Mouse (Mus musculus): Measurements from ENCODE around the gene Hypk.

Hypk gene

DNA sequence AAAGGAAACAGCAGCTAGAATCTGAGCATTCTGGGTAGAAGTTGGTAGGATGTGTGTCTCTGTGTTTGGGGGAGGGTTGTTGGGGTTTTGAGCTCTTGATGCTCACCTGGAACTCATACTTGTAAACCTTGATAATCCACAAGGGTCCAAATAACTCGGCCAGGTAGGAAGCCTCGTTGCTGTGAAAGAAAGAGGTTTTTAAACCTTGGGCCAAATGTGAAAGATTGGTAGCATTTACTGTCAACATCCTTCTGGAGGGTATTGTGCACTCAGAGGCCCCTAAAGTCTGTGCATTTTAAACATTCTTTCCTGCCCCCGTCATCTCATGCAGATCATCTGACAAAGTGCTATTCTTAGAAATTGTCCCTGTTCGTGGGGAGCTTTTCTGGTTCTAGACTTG, at the start of gene Hypk:
Hypk (plus strand) TSS at position 301 of the 400 bp plus-strand sequence.
- DNase-seq: no peak

DNA sequence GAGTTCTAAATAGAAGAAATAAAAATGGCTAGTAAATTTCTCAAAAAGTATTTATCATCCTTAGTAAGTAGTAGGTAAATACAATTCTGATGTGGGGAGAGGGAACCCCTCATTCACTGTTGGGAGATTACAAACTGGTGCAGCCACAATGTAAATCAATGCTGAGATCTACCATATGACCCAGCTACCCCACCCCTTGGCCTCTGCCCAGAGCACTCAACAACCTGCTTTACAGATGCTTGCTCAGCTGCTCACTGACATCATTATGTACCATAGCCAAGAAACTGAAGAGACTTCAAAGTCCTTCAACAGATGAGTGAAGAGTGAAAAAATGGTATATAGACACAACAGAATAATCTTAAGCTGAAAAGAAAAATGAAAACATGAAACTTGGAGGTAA, 49.8 kb upstream of the Hypk start:
- no peak for DNase-seq

DNA sequence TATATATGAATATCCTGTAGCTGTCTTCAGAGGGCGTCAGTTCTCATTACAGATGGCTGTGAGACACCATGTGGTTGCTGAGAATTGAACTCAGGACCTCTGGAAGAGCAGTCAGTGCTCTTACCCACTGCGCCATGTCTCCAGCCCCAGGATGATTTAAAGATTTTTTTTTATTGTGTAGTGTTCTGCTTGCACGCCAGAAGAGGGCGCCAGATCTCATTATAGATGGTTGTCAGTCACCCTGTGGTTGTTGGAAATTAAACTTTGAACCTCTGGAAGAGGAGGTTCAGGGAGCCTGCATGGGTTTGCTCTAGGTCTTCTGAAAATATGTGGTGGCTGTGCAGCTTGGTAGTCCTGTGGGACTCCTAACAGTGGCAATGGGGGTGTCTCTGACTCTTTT, 44.9 kb upstream of the Hypk start:
- DNase-seq: peak; percentile 3 to 19

DNA sequence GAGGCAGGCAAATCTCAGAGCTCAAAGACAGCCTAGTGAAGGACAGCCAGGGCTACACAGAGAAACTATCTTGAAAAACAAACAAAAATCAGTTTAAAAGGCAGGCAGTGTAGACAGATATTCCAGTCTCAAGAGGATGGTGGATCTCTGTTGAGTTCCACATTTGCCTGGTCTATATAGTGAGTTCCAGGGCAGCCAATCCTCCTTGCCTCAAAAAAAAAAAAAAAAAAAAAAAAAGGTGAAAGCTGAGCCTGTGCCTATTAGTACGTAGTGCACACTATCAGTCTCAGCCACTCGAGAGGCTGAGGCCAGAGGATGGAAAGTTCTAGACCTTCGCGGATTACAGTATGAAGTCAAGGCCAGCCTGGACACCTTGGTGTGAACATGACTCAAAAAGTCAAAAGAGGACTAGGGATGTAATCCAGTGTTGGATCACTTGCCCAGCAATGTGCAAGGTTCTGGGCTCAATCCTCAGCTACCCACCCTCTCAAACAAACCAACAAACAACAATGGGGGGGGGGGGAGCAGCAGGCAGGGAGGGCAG, 40.2 kb upstream of the Hypk start:
- peak in 1 of 2 experiments; percentile 1 for DNase-seq

DNA sequence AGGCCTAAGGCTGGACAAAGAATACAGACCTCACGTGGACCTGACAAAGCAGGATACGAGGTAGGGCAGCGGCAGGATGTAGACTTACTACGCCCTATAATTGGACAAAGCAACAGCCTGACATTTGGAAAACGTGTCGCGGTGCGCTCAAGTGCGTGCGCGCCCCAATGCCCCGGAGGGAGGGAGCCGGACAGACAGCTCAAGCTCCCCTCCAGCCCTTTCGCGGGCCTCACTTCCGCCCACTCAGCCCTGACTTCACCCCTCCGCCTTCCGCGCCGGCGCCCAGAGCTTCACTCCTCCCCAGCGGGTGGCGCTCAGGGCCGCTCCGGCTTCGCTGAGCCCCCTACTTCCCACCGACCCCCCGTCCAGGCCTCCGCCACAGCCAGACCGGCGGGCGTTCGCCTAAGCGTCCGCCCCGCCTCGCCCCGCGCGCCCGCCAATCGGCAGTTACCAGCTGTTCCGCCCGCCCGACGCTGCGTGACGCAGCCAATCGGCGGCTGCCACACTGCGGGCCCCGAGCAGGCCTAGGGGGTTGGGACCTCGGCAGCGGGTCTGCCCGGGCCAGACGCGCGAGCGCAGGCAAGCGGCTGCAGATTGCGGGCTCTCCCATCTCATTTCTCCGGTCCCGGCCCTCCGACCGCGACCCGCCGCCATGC, 39.6 kb upstream of the Hypk start, which contains the start of the genes Pdia3 and Catsper2:
Pdia3 (plus strand) TSS at position 389 of the 656 bp plus-strand sequence.
Catsper2 (minus strand) TSS at position 406 of the 656 bp plus-strand sequence.
- peak; percentile 95 for DNase-seq

DNA sequence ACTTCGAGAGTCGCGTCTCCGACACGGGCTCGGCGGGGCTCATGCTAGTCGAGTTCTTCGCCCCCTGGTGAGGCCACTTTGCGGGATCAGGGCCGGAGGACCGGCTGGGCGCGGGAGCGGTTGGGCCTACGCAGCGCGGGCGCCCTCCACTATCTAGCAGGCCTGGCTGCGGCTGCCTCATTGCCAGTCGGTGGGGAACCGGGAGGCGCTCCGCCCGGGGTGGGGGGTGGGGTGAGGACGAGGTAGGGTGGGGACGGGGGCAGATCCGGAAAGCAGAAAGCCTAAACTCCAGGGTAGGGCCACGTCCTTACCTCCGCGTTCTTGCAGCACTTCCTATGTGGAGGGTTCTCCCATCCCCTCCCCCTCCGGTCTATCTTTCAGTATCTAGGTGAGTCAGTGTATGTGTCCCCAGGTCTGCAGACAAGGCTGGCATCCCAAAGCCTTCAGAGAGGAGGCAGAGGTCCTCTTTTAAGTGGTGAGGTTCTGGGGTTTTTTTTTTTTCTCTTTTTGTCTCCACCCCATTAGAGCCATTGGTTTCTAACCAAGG, 38.9 kb upstream of the Hypk start:
- DNase-seq: peak; percentile 40 to 51

DNA sequence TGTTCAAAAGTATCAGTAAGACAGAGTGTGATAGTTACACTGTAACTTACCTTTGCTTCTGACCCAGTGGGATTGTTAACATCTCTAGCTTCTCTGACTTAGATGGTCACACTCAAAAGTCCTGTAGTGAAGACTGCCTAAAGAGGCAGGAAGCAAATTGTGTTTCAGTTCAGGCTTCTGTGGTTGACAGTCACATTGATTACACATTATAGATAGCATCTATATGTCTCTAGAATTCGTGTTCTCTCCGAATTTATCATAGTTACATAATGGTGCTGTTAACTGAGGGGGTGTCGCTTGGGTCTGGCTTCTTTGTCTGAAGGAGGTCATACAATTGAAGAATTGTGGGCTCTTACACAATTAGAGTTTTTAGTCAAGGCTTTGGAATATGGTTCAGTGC, 38.0 kb upstream of the Hypk start:
- no peak for DNase-seq

DNA sequence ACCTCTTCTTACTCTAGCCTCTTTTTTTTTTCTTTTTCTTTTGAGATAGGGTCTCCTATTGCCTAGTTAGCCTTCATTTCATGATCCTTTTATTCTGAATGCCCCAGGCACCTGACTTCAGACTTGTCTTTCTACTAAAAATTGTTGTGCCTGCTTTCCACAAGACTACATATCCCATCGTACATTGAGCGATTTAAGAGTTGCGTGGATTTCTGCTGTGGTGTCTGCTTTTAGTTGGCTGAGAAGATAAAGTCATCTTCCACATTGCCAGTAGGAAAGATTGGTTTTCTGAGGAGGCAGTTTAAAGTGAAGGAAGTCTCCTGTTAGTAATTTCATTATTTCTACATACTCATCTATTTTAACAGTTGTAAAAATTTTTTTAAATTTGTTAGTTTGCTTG, 37.5 kb upstream of the Hypk start:
- no peak for DNase-seq

DNA sequence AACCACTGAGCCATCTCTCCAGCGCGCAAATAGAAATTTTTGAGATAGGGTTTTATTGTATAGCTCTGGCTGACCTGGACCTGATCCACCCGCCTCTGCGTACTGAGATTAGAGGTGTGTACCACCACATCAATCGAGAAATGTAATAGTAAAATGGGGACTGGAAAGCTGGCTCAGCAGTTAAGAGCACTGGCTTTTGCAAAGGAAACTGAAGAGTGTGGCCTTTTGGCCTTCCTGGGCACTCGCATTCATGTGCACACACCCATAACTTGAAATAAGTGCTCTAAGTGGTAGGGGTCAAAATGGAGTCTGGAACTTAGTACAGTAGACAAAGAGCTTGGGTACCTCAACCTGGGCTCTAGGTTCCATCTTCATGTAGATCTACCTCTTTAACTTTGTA, 36.7 kb upstream of the Hypk start:
- DNase-seq: no peak

DNA sequence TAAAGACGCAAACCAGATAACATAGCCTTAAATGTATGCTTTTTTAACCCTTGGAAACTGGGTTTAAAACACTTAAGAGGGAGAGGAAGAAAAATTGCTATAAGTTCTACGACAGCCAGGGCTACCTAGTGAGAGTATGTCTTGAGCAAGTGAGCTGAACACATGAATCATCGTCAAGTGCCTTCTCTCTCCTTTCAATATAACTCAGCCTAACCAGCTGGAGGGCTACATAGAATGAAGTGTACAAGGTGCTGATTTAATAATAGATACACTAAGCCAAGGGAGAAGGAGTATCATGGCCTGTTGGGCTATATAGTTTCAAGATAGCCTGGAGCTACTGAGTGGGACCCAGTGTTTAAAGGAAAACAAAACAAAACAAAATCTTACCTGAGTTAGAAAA, 34.6 kb upstream of the Hypk start:
- DNase-seq: no peak

DNA sequence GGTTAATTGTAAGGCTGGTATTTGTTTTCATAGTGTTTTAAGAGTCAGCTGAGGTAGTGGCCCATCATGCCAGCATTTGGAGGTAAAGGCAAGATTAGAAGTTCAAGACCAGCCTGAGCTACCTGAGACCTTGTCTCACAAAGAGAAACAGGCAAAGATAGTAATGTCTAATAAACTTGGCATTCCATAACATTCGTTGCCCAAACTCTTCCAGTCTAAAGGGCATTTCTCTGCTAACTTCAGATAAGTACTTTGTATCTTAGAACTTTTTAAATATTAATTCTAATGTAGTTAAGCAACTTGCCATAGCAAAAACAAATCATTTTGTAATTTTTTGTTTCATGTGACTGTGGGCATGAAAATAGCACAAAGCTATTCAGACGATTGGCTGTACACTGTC, 29.9 kb upstream of the Hypk start:
- DNase-seq: no peak

DNA sequence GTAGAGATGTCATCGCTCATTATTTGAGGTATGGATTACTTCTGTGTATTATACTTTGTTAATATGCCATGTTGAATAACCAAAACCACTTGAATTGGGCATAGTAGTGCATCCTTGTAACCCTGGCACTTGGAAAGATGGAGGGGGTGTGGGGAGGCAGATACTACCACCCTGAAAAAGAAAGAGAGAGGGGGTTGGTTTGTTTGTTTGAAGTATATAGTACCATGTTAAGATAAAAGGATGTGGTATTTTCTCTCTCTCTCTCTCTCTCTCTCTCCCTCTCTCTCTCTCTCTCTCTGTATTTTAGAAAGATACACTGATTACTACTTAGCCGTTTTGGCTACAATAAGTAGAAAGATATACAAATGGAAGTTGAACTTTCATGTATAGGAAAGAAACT, 27.2 kb upstream of the Hypk start:
- no peak for DNase-seq

DNA sequence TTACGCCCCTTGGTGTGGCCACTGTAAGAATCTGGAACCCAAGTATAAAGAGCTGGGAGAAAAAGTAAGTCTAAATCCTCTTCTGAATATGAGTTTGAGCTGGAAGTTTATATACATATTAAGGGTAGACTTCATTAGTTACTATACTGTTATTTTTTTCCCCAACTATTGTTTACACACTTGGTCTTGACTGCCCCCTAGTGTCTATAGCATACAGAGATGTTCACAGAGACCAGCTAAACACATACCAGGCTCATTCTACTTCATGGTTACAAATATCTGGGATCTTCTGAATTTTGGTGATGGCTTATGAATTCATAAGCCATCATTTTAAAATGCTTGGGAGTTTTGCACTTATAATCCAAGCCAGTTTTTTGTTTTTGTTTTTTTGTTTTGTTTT, 18.2 kb upstream of the Hypk start:
- no peak for DNase-seq

DNA sequence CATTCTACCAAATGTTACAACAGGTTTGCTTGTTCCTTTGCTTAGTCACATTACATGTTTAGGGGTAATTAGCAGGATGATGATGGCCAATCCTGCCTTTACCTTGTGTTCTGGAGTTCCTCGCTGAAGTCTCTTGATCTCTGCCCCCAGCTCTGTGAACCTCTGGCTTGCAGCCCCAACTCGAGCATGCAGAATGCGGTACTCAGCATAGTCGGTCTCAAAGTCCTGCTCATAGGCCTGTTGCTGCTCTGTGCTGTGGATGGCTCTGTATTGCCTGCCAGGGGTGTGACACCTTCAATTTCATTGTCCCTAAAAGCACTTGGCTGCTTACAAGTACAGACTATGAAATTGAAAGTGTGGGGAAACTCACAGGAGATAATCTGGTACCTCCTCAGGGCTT, 13.3 kb upstream of the Hypk start:
- DNase-seq: no peak

DNA sequence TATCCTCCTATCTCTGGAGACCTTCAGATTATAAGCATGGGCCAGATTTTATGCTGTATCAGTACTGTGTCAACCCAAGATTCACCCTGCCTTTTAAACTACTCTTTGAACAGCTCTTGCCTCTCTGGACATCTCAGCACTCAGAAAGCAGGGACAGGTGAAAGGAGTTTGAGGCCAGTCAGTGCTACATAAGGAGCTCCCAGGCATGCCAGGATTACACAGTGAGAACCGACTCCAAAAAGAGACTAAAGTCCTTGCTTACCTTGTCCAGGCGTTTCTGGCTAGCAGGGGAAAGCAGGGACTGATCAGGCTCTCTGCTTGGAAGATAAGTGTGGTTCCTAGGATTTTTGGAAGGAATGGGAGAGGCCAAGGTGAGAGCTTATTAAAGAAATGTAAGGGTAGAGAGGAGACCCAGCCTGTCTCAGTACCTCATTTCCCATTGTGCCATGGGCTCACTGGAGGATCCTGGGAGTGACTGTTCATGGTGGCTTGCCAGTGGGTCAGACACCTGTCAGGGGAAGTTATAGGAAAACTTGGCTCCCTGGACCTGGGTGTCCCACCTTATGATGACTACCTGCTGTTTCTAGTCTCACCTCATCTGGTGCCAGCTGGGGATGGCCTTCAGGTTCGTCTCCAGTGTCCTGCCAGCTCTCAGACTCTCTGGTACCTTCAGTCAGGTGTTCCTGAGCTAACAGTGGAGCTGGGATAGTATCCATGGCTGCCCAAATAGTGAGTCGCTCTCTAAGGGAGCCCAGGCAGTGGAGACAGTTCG, 12.1 kb upstream of the Hypk start:
- DNase-seq: no peak

DNA sequence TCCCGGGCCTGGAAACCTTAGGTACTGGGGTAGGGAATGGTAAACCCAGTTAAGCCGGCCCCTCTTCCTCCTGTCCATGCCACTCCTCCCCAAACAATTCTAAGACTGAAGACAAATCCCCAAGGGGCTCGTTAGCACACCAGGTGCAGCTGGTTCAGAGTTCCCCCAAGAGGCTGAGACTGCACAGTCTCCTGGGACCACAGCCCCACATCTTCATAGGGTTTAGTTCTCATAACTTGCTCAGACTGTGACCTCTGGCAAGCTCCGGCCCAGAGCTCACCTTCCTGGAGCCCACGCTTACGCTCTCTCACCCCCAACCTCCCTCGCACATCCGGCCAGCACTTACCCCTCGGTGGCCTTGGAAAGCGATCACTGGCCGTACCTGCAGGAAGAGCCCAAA, 11.3 kb upstream of the Hypk start:
- peak in 1 of 2 experiments; percentile 15 for DNase-seq

DNA sequence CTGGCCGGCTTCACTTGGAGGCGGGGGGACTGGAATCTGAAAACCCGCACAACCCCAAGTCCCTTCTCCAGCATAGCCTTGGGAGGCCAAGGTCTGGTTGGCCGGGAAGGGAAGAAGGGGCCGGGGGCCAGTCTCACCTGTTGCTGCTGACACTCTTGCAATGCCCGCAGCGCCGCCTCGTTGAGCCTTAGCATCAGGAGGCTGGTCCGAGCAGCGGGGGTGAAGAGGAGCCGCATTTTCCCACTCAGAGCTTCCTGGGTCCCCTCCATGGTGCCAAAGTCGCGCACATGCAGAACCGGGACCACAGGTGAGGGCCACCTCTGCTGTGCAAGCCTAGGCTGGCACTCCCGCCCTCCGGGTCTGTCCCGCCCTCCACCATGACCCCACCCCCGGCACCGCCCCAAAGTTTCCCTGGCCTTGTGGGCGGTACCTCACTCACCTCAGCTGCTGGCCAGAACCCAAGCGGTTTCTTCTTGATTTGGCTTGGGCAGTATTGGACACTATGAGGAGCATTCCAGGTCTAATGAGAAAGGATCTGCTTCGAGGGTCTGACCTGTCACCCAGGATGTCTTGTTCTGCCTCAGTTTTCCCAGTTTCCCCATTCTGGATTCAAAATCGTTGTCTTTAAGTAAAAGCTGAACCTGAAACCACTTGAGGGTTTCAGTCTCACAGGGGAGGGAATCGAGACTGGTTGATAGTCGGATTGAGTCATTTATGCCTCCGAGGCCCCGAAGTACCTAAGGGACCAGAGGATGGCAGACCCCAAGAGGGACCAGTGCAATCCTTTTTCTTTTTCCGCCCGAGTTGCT, 10.6 kb upstream of the Hypk start:
- peak; percentile 29 to 35 for DNase-seq

DNA sequence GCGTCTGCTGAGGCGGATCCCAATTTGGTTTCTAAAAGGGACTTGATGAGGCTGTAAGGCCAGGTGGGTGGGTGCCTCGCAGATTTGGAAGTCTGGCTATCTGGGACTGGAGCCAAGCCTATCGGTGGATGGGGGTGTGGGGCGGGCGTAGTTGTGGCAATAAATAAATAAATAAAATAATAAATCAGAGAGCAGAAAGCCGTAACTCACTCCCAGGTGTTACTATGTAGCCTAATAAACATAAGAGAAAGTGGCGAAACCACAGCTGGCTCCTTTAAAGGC, 10.1 kb upstream of the Hypk start:
- DNase-seq: no peak

DNA sequence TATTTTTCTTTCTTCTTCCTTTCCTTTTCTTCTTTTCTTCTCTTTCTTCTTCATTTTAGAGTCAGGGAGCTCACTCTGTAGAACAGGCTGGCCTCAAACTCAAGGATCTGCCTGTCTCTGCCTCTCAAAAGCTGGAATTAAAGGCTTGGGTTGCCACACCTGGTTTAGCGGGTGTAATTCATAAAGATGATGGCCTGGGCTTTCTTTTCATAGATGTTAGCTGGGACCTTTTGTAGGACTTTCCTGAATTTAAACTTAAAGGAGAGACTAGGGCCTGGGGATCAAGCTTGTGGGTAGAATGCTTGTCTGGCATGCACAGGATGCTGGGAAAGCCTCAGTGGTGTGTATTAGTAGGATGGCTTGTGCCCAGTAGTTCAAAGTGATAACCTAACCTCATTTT, 8.9 kb upstream of the Hypk start, which contains the start of gene Ell3:
Ell3 (minus strand) TSS at position 101 of the 400 bp plus-strand sequence.
- no peak for DNase-seq

DNA sequence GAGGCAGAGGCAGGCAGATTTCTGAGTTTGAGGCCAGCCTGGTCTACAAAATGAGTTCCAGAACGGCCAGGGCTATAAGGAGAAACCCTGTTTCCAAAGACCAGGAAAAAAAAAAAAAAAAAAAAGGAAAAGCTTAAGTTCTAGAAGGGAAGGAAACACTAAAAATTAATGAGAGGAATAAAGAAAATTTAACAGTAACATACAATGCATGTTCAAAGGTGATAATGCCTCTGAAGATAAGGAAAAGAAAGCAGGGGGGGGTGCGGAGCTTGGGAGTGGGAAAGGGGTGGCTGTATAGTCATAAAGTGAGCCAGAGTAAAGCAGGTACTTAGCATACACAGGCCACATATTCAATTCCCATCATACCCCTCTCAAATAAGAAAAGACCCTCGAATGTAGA, 8.0 kb upstream of the Hypk start:
- no peak for DNase-seq

DNA sequence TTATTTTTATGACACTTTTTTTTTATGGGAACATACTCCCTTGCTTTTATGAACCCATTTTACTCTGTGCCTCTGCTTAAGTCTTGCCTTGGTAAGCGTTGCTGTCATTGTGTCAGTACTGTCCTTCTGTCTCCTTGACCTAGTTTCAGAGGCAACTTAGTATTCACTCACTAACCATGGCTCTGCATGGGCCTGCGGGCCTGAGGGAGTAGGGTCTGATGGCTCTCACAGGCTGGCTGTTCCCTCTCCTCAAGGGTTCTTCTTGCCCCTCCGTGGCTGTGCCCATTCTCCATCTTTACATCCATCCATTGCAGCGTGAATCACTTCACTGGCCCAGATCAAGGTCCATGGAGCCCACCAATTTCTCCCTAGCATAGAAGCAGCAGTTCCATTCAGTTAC, 6.6 kb upstream of the Hypk start:
- no peak for DNase-seq

DNA sequence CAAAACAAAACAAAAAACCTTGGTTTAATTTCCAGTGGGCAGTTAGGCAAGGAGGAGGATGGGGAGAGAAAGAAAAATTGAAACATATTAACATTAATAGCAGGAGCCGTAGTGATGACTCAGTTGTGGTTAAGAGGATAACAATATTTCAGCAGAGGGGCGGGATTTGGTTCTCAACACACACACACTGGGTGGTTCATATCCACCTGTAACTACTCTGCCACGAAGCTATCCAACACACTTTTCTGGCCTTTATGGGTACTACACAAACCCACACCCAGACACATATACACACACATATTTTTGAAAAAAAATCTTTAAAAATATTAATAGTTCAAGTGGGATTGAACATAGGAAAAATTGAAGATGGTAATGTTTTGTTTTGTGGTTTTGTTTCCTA, 6.1 kb upstream of the Hypk start:
- DNase-seq: no peak

DNA sequence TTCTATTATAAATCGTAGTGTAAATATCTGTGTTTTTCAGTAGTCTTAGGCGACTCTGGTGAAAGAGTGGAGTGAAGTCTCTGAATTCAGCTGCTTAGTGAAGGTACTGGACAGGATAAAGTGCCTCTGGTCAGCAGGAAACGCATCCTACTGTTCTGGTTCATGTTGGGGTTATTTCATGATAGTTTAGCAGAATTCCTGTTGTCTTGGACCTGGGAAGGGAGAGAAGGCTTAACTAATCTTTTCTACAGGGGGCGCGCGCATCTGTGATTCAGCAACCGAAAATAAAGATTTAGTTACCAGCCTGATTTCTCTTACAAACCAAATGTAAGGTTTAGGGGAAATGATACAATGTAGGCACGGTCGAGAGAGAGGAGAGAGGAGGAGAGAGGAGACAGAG, 5.0 kb upstream of the Hypk start:
- no peak for DNase-seq
